Mouse (Mus musculus) stomach, embryonic 15.5 days (tissue): ENCODE measurements around the gene Pde11a. TPM values are rescaled to one million over a fixed set of nuclear protein-coding genes. Genes with fewer than 3 reads are reported as not detected.
"Not testable (repeated sequence)": the region's sequence is repeated elsewhere in the genome, so short reads cannot be mapped to it uniquely, and the experiment has no call there.

Source experiments
- ATAC-seq: fragments of 200-750 bp; cut with Nextera tagmentation; 2 replicates; pipeline ENCODE4 v1.8.0; 2017; ENCODE audit warnings: low read depth, moderate number of reproducible peaks, moderate TSS enrichment; ENCODE audit not compliant: insufficient read depth, low FRiP score
- H3K27ac ChIP-seq: fragments of 300-500 bp; sonication (generic); 2 replicates; pipeline ENCODE4 v1.5.1; 2015; ENCODE audit warnings: mild to moderate bottlenecking, inconsistent platforms
- H3K27me3 ChIP-seq: fragments of 300-500 bp; sonication (generic); replicated peaks from 2 replicates; pipeline ENCODE4 v1.6.1; 2015; ENCODE audit warnings: inconsistent platforms
- H3K36me3 ChIP-seq: fragments of 300-500 bp; sonication (generic); 2 replicates; pipeline ENCODE4 v1.6.1; 2015; ENCODE audit warnings: inconsistent platforms
- H3K4me1 ChIP-seq: fragments of 300-500 bp; sonication (generic); 2 replicates; pipeline ENCODE4 v1.6.1; 2015; ENCODE audit warnings: inconsistent platforms
- H3K4me2 ChIP-seq: fragments of 300-500 bp; sonication (generic); 2 replicates; pipeline ENCODE4 v1.6.1; 2015; ENCODE audit warnings: mild to moderate bottlenecking, inconsistent platforms
- H3K4me3 ChIP-seq: fragments of 300-500 bp; sonication (generic); replicated peaks from 2 replicates; pipeline ENCODE4 v1.5.1; 2015; ENCODE audit warnings: inconsistent platforms
- H3K9ac ChIP-seq: fragments of 300-500 bp; sonication (generic); 2 replicates; pipeline ENCODE4 v1.6.1; 2015; ENCODE audit warnings: inconsistent platforms
- H3K9me3 ChIP-seq: fragments of 300-500 bp; sonication (generic); 2 replicates; pipeline ENCODE4 v1.6.1; 2016; ENCODE audit warnings: inconsistent platforms
- WGBS: fragments of 180-500 bp; shearing (Covaris S2); methylation state at CpG from one replicate; pipeline ENCODE4 v1.1.7; 2015; 5-methylcytosine and 5-hydroxymethylcytosine counted together
- polyA plus RNA-seq: library from polyadenylated mRNA; unstranded; fragments of >200 nt; fragmentation: Nextera tagmentation; extraction: Ambion mirVana; gene quantifications from 2 replicates; pipeline ENCODE4 v1.2.1, GENCODE M21; 2015

The Pde11a gene
- polyA plus RNA-seq, 1 experiment from 2014 or later: 0.18 TPM

GRCm38 (mm10) chr2:75980933-75981439 lies 357.6 kb downstream of the Pde11a start:
- not testable (repeated sequence) for ATAC-seq, H3K9ac ChIP-seq, H3K27me3 ChIP-seq

GRCm38 (mm10) chr2:75977752-75978368 lies 360.7 kb downstream of the Pde11a start, which contains the start of gene Ttc30a2:
Gene Ttc30a2 (minus strand): TSS chr2:75978170.
- H3K9me3 ChIP-seq, H3K4me3 ChIP-seq, H3K27me3 ChIP-seq, H3K36me3 ChIP-seq, H3K9ac ChIP-seq, H3K4me2 ChIP-seq, H3K27ac ChIP-seq, H3K4me1 ChIP-seq: not testable (repeated sequence)
- 31% methylated on average over 20 of the region's 24 CpGs for WGBS
- peak; percentile 36; the same call in 1 of the 2 replicates for ATAC-seq

More at GRCm38 (mm10) chr2:75980933-75981439, 357.6 kb downstream of the Pde11a start:
- 93% methylated on average over 13 of the region's 13 CpGs for WGBS
- Histone ChIP-seq H3K4me2 (peak overlapping the region; percentile 81), H3K4me3 (peak overlapping the region; percentile 50)
- H3K27ac ChIP-seq, H3K4me1 ChIP-seq, H3K36me3 ChIP-seq, H3K9me3 ChIP-seq: not testable (repeated sequence)

GRCm38 (mm10) chr2:75976070-75976469 lies 362.5 kb downstream of the Pde11a start:
- 80% methylated on average over 2 of the region's 2 CpGs for WGBS
- not testable (repeated sequence) for H3K4me3 ChIP-seq, H3K9me3 ChIP-seq, H3K27ac ChIP-seq, H3K9ac ChIP-seq, ATAC-seq, H3K4me2 ChIP-seq, H3K4me1 ChIP-seq, H3K36me3 ChIP-seq, H3K27me3 ChIP-seq

- no peaks in the 10 kb centered on the region for H3K9me3 ChIP-seq
- no peaks in the 10 kb centered on the region for H3K4me1 ChIP-seq
- 53% methylated on average over 9 of the region's 9 CpGs for WGBS
- H3K27ac ChIP-seq: no peak overlapping the region
- H3K36me3 ChIP-seq: no peaks in the 10 kb centered on the region
- no peak overlapping the region for H3K4me3 ChIP-seq
- no peak overlapping the region for H3K4me2 ChIP-seq
- H3K27me3 ChIP-seq: no peaks in the 10 kb centered on the region
- no peak overlapping the region for H3K9ac ChIP-seq
- no peak for ATAC-seq
These were observed 364.4 kb downstream of the Pde11a start for GRCm38 (mm10) chr2:75974131-75974530.

GRCm38 (mm10) chr2:75964972-75965371 lies 373.6 kb downstream of the Pde11a start:
- Histone ChIP-seq H3K4me3 (peak overlapping the region; percentile 24; the same call in 1 of the 2 replicates), H3K9ac (no peak overlapping the region), H3K4me2 (peak overlapping the region; percentile 49), H3K4me1 (peaks cover 22% of the 10 kb centered on the region), H3K36me3 (no peaks in the 10 kb centered on the region), H3K9me3 (no peaks in the 10 kb centered on the region), H3K27ac (0 out of 2 replicates have a peak overlapping the region, but pooled peaks have one; percentile 3), H3K27me3 (no peaks in the 10 kb centered on the region)
- ATAC-seq: peak; percentile 29; the same call in 1 of the 2 replicates
- WGBS: 17% methylated on average over 5 of the region's 5 CpGs

GRCm38 (mm10) chr2:75964512-75964911 lies 374.1 kb downstream of the Pde11a start:
- peak overlapping the region; percentile 24 for H3K4me3 ChIP-seq
- H3K9ac ChIP-seq: no peak overlapping the region
- H3K4me2 ChIP-seq: peak overlapping the region; percentile 49
- peak; percentile 16; the same call in 1 of the 2 replicates for ATAC-seq
- H3K9me3 ChIP-seq: no peaks in the 10 kb centered on the region
- H3K36me3 ChIP-seq: no peaks in the 10 kb centered on the region
- peaks cover 25% of the 10 kb centered on the region for H3K4me1 ChIP-seq
- H3K27ac ChIP-seq: 0 out of 2 replicates have a peak overlapping the region, but pooled peaks have one; percentile 3
- WGBS: 9% methylated on average over 14 of the region's 14 CpGs
- no peaks in the 10 kb centered on the region for H3K27me3 ChIP-seq

- H3K9ac ChIP-seq: no peak overlapping the region
- H3K27me3 ChIP-seq: no peaks in the 10 kb centered on the region
- H3K36me3 ChIP-seq: no peaks in the 10 kb centered on the region
- peaks cover 25% of the 10 kb centered on the region for H3K4me1 ChIP-seq
- H3K27ac ChIP-seq: no peak overlapping the region
- WGBS: 65% methylated on average over 5 of the region's 5 CpGs
- no peaks in the 10 kb centered on the region for H3K9me3 ChIP-seq
- H3K4me3 ChIP-seq: no peak overlapping the region
- no peak for ATAC-seq
- H3K4me2 ChIP-seq: peak overlapping the region; percentile 49
These were observed 374.5 kb downstream of the Pde11a start for GRCm38 (mm10) chr2:75964051-75964450.

GRCm38 (mm10) chr2:75963211-75963840 lies 375.2 kb downstream of the Pde11a start:
- Histone ChIP-seq H3K4me2 (no peak overlapping the region), H3K27me3 (no peaks in the 10 kb centered on the region), H3K27ac (no peak overlapping the region), H3K4me3 (no peak overlapping the region), H3K4me1 (peaks cover 25% of the 10 kb centered on the region), H3K9ac (no peak overlapping the region), H3K9me3 (no peaks in the 10 kb centered on the region), H3K36me3 (no peaks in the 10 kb centered on the region)
- no peak for ATAC-seq
- 71% methylated on average over 10 of the region's 10 CpGs for WGBS

GRCm38 (mm10) chr2:75960366-75961330 lies 377.9 kb downstream of the Pde11a start:
- WGBS: 58% methylated on average over 15 of the region's 15 CpGs
- H3K9ac ChIP-seq: no peak overlapping the region
- no peak for ATAC-seq

GRCm38 (mm10) chr2:75959850-75960365 lies 378.7 kb downstream of the Pde11a start:
- no peak for ATAC-seq
- no peak overlapping the region for H3K9ac ChIP-seq
- 21% methylated on average over 15 of the region's 15 CpGs for WGBS

More at GRCm38 (mm10) chr2:75960366-75961330, 377.9 kb downstream of the Pde11a start:
- Histone ChIP-seq H3K27ac (peak overlapping the region; percentile 78), H3K36me3 (no peaks in the 10 kb centered on the region), H3K4me3 (no peak overlapping the region), H3K9me3 (no peaks in the 10 kb centered on the region), H3K4me2 (peak overlapping the region; percentile 44; the same call in 1 of the 2 replicates), H3K4me1 (peaks cover 25% of the 10 kb centered on the region), H3K27me3 (no peaks in the 10 kb centered on the region)

GRCm38 (mm10) chr2:75959183-75959849 lies 379.3 kb downstream of the Pde11a start:
- H3K4me2 ChIP-seq: peak overlapping the region; percentile 44
- WGBS: 30% methylated on average over 18 of the region's 18 CpGs
- no peak overlapping the region for H3K9ac ChIP-seq
- ATAC-seq: no peak
- H3K4me3 ChIP-seq: no peak overlapping the region
- H3K4me1 ChIP-seq: peaks cover 20% of the 10 kb centered on the region
- no peaks in the 10 kb centered on the region for H3K27me3 ChIP-seq
- no peaks in the 10 kb centered on the region for H3K36me3 ChIP-seq
- H3K9me3 ChIP-seq: no peaks in the 10 kb centered on the region
- H3K27ac ChIP-seq: peak overlapping the region; percentile 78

More at GRCm38 (mm10) chr2:75959850-75960365, 378.7 kb downstream of the Pde11a start:
- Histone ChIP-seq H3K27ac (peak overlapping the region; percentile 78), H3K27me3 (no peaks in the 10 kb centered on the region), H3K4me2 (peak overlapping the region; percentile 44), H3K9me3 (no peaks in the 10 kb centered on the region), H3K36me3 (no peaks in the 10 kb centered on the region), H3K4me1 (peaks cover 25% of the 10 kb centered on the region), H3K4me3 (no peak overlapping the region)
